Mouse (Mus musculus) kidney, adult 2 months (tissue): Measurements from ENCODE around the gene Slco2a1. TPM values are rescaled to one million over a fixed set of nuclear protein-coding genes. Genes with fewer than 3 reads are reported as not detected.

Experiments used
- DNase-seq: peaks from one replicate; pipeline ENCODE4 v3.0.0; 2021
- H3K27ac ChIP-seq: fragments of 200-500 bp; 2 replicates; pipeline ENCODE4 v1.5.1; 2012; ENCODE audit warnings: low read depth, low read length, control low read depth, inconsistent platforms; ENCODE audit not compliant: insufficient read depth
- H3K27me3 ChIP-seq: fragments of 200-500 bp; replicated peaks from 2 replicates; pipeline ENCODE4 v1.6.1; 2012; ENCODE audit warnings: mild to moderate bottlenecking, moderate library complexity, low read length, inconsistent platforms; ENCODE audit not compliant: control insufficient read depth, insufficient read depth
- H3K36me3 ChIP-seq: fragments of 200-500 bp; 2 replicates; pipeline ENCODE4 v1.6.1; 2012; ENCODE audit warnings: mild to moderate bottlenecking, moderate library complexity, low read length, inconsistent platforms; ENCODE audit not compliant: control insufficient read depth, insufficient read depth
- H3K4me1 ChIP-seq: fragments of 200-500 bp; 2 replicates; pipeline ENCODE4 v1.6.1; 2011; ENCODE audit warnings: low read length; ENCODE audit not compliant: control insufficient read depth, insufficient read depth
- H3K4me3 ChIP-seq: fragments of 200-500 bp; 2 replicates; pipeline ENCODE4 v1.5.1; 2011; ENCODE audit warnings: mild to moderate bottlenecking, low read depth, low read length, control low read depth; ENCODE audit not compliant: insufficient read depth
- CTCF ChIP-seq: fragments of 200-500 bp; conservative IDR thresholded peaks from 2 replicates; pipeline ENCODE4 v1.5.1; 2011; ENCODE audit warnings: low read depth, mild to moderate bottlenecking, control low read depth, low read length, moderate library complexity, mixed read lengths; ENCODE audit not compliant: insufficient read depth, insufficient read length
- POLR2A ChIP-seq: fragments of 200-500 bp; IDR thresholded peaks from one replicate; pipeline ENCODE4 v1.6.1; 2011; ENCODE audit warnings: low read depth, low read length, control low read depth
- WGBS: fragments of 180-500 bp; shearing (Covaris S2); methylation state at CpG from one replicate; pipeline ENCODE4 v1.1.7; 2018; 5-methylcytosine and 5-hydroxymethylcytosine counted together
- polyA plus RNA-seq: library from polyadenylated mRNA; depleted of rRNA; stranded (reverse); fragments of >200 nt; gene quantifications from 2 replicates; pipeline ENCODE4 v1.2.3, GENCODE M21; 2012

The Slco2a1 gene
- polyA plus RNA-seq, 1 experiment = 23.6 TPM

DNA sequence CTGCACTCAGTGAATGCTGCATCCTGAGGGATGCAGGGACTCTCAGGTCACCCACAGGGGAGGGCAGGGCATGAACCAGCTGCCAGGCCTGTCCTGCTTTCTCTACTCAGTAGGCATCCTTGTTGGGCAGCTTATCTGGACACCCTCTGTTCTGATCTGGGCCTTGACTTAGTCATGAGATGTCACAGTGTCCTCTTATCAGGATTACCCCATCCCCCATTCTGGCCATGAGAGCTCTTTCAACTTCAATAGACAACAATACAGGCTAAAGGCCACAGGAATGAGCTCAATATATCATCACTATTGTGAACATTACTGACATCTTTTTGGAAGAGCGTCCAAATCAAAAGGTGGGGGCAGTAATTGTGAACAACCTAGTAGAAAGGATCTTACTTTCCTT is 3.4 kb upstream of the Slco2a1 start:
- Histone ChIP-seq H3K36me3 (no peaks in the 10 kb centered on the region), H3K4me3 (no peak overlapping the region), H3K27ac (no peak overlapping the region), H3K4me1 (peaks cover 7% of the 10 kb centered on the region; the same call in 1 of the 2 replicates), H3K27me3 (no peaks in the 10 kb centered on the region)
- 82% methylated on average over 1 of the region's 1 CpGs for WGBS
- TF ChIP-seq CTCF = no peak
- TF ChIP-seq POLR2A = no peak
- DNase-seq = peak; percentile 74

DNA sequence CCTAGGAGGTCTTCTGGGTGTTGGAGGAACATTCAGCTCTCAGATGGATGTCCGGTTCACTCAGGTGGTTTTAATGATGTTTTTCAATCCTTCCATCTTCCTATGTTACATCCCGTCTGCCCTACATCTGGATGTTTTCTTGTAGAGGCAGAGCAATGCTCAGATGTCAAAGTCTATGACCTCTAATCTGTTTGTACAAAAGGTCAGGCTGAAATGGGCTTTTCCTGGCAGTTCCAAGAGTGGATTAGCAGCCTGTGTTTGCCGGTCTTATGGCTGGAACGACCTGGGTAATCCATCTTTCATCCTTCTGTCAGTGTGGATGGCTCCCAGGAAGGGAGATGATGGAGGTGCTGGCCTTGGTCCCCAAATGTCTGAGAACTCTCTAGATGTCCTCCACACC is 2.6 kb upstream of the Slco2a1 start:
- Histone ChIP-seq H3K27ac (no peak overlapping the region), H3K4me3 (no peak overlapping the region), H3K36me3 (no peaks in the 10 kb centered on the region), H3K4me1 (peaks cover 7% of the 10 kb centered on the region; the same call in 1 of the 2 replicates), H3K27me3 (no peaks in the 10 kb centered on the region)
- 49% methylated on average over 4 of the region's 4 CpGs for WGBS
- TF ChIP-seq CTCF = no peak
- TF ChIP-seq POLR2A = no peak
- DNase-seq = peak; percentile 43

DNA sequence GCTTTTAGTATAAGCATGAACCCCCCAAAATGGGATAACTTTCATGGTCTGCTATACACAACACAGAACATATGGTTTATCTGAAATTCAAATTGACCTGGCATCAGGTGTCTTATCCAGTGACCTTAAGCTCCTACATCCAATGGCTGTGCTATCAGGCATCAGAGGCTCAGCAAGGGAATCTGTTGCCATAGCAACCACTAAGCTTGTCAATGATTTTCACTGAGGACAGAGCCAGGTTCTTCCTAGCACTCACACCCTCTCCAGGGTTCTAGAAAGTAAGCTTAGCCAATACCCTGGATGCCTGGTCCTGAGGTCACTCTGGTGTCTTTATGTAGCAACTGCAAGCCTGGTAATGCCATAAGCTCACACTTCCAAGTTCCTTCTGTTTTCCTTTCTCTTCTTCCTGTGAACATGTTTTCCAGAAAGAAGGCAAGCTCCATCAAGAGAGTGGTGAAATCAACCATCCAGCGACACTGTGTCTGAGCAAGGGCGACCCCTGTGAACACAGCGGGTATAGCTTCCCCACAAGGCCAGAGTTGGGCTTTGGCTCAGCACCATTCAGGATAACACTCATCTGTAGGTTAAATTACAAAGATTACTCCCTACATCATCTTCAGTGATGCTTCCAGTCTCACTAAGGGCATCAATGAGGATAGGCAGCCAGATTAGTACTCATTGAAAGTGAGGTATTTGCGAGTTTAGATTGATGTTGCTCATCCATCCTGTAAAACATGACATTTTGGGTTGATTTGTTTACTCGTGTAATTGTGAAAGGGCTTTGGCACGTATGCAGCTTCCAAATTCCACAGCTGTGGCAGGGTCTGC is 2.0 kb downstream of the Slco2a1 start:
- Histone ChIP-seq H3K27me3 (no peaks in the 10 kb centered on the region), H3K27ac (no peak overlapping the region), H3K36me3 (no peaks in the 10 kb centered on the region), H3K4me1 (peaks cover 12% of the 10 kb centered on the region), H3K4me3 (no peak overlapping the region)
- 71% methylated on average over 6 of the region's 6 CpGs for WGBS
- no peak for TF ChIP-seq CTCF
- no peak for TF ChIP-seq POLR2A
- no peak for DNase-seq

DNA sequence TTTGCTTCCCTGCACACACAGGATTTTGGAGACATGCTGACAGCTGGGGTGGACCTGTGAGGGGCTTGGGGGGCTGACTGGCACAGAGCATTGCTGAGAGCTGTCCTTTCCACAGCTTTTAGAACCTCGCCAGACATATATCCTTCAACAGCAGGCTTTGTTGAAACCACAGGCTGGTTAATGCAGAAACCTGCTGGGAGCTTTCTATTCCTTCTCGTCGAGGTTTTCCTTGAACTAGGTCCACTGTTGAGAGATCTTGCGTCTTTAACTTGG is 2.6 kb downstream of the Slco2a1 start:
- H3K27ac ChIP-seq = no peak overlapping the region
- TF ChIP-seq CTCF = no peak
- no peak for TF ChIP-seq POLR2A
- no peak overlapping the region for H3K4me3 ChIP-seq
- peaks cover 12% of the 10 kb centered on the region for H3K4me1 ChIP-seq
- no peak for DNase-seq
- H3K27me3 ChIP-seq = no peaks in the 10 kb centered on the region
- 94% methylated on average over 4 of the region's 4 CpGs for WGBS
- H3K36me3 ChIP-seq = no peaks in the 10 kb centered on the region

DNA sequence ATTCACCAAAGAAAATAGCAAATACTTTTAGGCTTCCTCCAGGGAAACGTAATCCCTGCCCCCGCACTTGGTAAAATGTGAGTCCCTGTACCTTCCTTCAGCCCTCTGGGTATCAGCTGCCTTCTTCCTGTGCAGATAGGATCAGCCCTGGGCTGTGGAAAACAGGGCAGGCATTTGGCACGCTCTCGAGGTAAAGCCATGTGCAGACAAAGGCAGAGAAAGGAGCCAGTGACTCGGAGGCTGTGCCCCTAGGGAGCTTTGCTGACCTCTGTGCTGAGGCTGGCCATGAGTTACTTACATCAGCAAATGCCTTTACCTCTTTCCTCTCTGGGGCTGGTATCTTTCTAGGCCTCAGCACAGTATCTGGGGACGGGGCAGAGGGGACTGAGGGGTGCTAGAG is 4.4 kb downstream of the Slco2a1 start:
- H3K4me1 ChIP-seq = peaks cover 15% of the 10 kb centered on the region
- DNase-seq = peak; percentile 42
- H3K4me3 ChIP-seq = no peak overlapping the region
- H3K36me3 ChIP-seq = no peaks in the 10 kb centered on the region
- no peaks in the 10 kb centered on the region for H3K27me3 ChIP-seq
- TF ChIP-seq CTCF = no peak
- no peak overlapping the region for H3K27ac ChIP-seq
- 37% methylated on average over 6 of the region's 6 CpGs for WGBS

DNA sequence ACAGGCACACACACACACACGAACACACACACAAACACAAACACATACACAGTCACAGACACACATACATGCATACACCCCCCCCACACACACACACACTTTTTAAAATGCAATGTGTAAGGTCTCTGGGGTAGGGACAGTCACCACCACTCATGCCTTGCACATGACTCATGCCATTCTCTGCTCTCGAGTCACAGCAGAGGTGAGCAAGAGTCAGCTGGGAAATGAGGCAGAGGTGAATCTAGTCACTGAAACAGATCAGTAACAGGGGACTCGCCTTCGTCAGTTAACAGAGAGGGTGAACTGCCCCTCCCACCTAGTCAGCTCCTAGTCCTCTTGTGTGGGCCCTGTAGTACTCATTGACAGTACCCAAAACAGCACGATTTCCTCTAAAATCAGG is 5.3 kb downstream of the Slco2a1 start:
- DNase-seq = no peak
- TF ChIP-seq POLR2A (no peak), CTCF (no peak)
- WGBS = 83% methylated on average over 5 of the region's 5 CpGs

DNA sequence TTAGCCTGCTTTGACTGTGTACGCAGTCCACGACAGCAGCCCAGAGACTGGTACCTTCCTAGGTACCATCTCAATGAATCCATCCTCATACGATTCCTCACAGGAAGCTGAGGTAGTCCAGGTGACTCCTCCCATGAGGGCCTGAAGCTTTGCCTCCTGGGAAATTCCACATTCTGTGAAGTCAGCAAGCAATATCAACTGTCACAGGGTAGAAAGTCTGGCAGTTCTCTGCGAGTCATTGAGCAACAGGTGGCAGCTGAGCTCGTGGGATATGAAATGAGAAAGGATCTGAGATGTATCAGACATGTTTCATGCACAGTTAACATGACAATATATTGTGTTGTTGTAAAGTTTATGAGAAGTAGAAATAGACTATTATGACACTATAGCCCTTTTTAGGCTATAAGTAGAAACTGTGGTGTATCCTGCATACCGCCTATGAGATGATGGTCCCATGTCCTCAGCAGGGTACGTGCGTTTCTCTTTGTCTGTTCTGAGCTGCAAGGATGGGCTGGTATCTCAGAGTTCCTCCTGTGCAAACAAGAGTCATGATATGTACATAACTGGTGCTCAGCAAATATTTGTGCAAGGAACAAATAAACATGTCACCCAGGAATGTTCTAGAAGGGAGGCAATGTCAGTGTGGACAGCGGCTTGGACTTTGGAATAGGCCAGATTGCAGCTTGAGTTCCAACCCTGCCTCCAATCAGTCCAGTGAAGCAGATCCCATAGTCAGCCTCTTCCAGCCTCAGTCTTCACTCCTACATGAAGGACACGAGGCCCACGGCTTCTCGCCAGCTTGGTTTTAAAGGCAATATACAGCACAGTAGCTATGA is 7.5 kb downstream of the Slco2a1 start:
- no peak for TF ChIP-seq POLR2A
- Histone ChIP-seq H3K27me3 (no peaks in the 10 kb centered on the region), H3K27ac (no peak overlapping the region), H3K36me3 (no peaks in the 10 kb centered on the region), H3K4me1 (peaks cover 9% of the 10 kb centered on the region; the same call in 1 of the 2 replicates), H3K4me3 (no peak overlapping the region)
- WGBS = 68% methylated on average over 12 of the region's 12 CpGs
- DNase-seq = peak; percentile 51

More for the DNA sequence above, 5.3 kb downstream of the Slco2a1 start:
- Histone ChIP-seq H3K27ac (no peak overlapping the region), H3K36me3 (no peaks in the 10 kb centered on the region), H3K27me3 (no peaks in the 10 kb centered on the region), H3K4me1 (peaks cover 11% of the 10 kb centered on the region), H3K4me3 (no peak overlapping the region)
